Mouse (Mus musculus) CD8-positive naive resting alpha-beta T cell, adult 2 months (primary cell): Measurements from ENCODE around the gene Taf6l.
"Not testable (repeated sequence)": the region's sequence is repeated elsewhere in the genome, so short reads cannot be mapped to it uniquely, and the experiment has no call there.

Experiments
- DNase-seq, 2 experiments: peaks; one replicate each; pipeline ENCODE4 v3.0.0; 2022; ENCODE audit warnings: low read depth in 2 of 2, low spot score in 2 of 2

Gene Taf6l

GRCm38 (mm10) chr19:8740603-8741002 lies 45.6 kb downstream of the Taf6l start, which contains the start of gene 1700092M07Rik:
TSS of gene 1700092M07Rik (plus strand) at chr19:8740718.
- DNase-seq, result no peak

DNA sequence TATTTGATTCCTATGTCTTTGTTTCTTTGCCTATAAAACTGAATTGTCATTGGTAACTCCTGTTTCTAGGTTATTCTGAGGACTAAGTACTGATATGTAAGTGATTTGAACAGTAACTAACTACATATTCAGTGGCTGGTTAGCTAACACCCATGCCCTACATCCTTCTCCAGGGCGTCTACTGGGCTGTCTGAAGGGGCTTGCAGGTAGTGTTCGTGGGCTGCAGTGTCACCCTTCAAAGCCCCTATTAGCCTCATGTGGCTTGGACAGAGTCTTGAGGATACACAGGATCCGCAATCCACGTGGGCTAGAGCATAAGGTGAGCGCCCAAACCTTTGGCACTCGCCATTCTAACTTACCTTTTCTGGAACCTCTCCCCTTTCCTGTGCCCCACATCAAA lies 46.6 kb downstream of the Taf6l start:
- DNase-seq, result no peak

DNA sequence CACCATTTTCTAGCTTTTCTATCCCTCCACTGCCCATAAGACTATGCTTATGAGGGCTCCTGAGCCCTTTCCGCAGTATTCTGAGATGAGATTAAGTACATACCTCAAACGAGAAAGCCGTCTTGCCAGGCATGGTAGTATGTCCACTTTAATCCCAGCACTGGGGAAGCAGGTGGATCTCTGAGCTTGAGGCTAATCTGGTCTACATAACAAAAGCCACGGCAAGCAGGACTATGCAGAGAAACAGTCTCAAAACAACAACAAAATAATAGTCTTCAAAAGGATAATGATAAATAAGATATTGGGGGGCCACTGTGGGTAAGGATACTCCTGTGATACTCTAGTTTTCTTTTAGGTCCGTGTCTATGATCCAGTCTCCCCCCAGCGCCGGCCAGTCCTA lies 47.3 kb downstream of the Taf6l start:
- DNase-seq, result no peak

- DNase-seq, result no peak
These were observed 50.1 kb downstream of the Taf6l start for GRCm38 (mm10) chr19:8736160-8736467.

DNA sequence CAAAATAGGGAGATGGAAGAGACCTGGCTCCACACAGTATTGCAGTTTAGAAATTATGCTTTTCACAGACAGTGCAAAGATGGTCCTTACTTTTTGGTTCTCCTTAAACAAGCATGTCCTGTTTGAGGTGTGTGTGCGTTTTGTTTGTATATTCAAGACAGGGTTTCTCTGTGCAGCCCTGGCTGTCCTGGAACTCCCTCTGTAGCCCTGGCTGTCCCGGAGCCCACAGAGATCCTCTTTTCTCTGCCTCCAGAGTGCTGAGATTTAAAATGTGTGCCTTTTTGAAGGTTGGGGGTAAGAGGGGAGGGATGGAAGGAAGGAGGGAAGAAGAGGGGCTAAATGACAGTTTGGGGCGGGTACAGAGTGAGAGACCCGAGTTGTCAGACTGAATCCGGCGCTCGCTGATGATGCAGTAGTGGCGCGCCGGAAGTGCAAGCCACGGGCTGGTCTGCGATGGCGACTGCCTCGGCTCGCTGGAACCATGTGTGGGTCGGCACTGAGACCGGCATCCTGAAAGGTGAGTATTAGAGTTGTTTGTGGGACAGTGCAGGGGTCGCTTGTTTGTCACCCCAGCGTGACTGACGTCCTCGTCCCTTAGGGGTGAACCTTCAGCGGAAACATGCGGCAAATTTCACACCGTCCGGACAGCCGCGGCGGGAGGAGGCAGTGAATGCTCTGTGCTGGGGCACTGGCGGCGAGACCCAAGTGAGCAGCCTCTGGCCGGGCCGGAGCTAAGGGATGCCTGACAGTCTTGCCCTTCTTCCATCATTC lies 50.6 kb downstream of the Taf6l start, which contains the start of gene Wdr74:
Gene Wdr74 (plus strand): TSS at position 439 of the 771 bp plus-strand sequence.
- peak; percentile 79 to 87 for DNase-seq

DNA sequence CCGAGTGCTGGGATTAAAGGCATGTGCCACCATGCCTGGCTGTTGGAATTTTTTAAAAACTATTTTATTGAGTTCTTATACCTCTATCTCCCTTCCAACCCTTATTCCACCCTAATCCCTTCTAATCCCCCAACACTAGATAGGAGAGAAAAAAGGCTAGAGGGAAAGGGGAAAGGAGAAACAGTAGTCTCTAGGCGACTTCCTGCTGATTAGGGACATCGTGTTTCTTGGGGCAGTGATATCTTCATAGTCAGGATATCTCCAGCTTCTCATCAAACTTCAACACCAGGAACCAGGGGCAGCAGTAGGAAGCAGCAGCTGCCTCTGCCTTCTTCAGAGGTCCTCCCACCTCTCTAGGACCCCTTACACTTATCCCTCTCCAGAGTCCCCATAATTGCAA lies 51.9 kb downstream of the Taf6l start:
- DNase-seq, result no peak

DNA sequence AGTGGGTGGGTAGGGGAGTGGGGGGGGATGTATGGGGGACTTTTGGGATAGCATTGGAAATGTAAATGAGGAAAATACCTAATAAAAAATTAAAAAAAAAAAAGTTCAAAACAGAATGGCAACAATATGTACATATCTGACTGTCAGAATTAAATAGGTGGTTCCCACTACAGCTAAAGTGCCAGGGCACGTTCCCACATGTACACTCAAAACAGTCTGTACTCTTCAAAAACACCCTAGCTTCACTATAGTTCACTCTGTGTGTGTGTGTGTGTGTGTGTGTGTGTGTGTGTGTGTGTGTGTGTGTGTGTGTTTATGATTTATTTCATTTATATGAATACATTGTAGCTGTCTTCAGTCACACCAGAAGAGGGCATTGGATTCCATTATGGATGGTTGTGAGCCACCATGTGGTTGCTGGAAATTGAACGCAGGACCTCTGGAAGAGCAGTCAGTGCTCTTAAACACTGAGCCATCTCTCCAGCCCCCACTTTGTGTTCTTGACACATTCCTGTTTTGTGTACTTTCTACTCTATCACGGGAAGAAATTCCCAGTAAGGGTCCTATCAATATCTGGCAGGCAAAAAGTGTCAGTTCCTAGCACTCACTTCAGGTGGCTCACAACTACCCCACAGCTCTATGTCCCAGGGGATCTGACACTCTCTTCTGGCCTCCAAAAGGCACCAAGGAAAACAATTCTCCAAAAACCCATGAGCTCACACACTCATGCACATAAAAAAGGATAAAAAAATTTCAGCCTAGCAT lies 57.7 kb downstream of the Taf6l start:
- not testable (repeated sequence) for DNase-seq

- no peak for DNase-seq
These were observed 58.6 kb downstream of the Taf6l start for GRCm38 (mm10) chr19:8727495-8728114.

- no peak for DNase-seq
These were observed 59.4 kb downstream of the Taf6l start for GRCm38 (mm10) chr19:8726609-8727390.

DNA sequence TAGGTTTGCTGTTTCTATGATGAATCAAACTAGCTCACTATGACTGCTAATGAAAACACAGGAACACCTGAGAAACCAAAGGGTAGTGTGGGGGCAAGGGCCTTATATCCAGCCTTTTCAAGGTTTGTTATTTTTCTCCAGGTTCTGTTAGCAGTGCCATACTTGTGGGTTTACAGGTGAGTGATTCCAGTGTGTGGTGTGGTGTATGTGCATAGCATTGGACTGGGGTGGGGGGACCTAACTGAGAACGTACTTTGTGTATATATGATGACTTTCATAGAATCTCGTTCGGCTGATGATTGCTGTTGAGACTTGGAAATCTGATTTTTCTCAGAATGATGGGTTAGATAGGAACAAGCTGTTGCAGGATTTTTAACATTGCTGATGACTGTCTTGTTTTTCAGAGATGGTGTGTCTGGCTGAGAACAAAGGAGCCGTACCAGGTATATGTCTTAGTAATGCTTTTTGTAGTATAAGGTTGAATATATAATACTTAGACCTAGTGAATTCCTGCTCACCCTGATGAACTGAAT lies 61.1 kb downstream of the Taf6l start:
- DNase-seq, result no peak
